Mouse (Mus musculus): ENCODE results near the gene Rarg.

- TF ChIP-seq CTCF (IDR thresholded peaks at IDR 0.05; ENCODE audit: low read depth) (no peak), EP300 (IDR thresholded peaks at IDR 0.05; ENCODE audit: low read depth) (no peak)
Observed at GRCm38 (mm10) chr15:102195373-102195772, 61.9 kb downstream of the Rarg start.
